In the genomic region with DNA sequence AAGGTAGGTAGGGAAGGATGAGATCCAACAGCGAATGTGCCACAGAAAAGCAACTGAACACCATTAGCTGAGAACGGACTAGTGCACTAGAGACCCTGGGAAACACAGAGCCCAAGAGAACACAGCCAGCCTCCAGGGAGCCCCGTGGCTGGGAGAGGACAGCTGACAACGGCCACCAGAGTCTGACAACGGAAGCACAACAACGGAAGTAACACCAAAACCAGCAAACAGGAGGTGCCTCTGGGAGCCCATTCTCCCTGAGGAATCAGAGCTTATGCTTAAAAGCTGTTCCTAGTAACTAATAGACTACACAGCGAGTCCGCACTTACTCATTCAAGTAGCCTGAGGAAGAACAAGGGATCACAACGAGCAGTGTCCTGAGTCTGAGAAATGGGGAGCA, we compare ENCODE assay signal across 25 mouse cellular contexts. TPM values are rescaled to one million over a fixed set of nuclear protein-coding genes. Genes with fewer than 3 reads are reported as not detected.
DNase-seq lines count a peak whose midpoint lies in the region; ATAC-seq and TF ChIP-seq lines count a peak whose summit lies in the region.
"Had no signal": no experiment of that assay in that cellular context is flagged by ENCODE, and none has a peak within 500 bp of the region (broad histone marks: within the 10 kb centered on the region; RNA-seq: fewer than 3 reads in every experiment).

No protein-coding gene starts in this region.

- TF ChIP-seq CTCF in testis, adult 2 months (IDR thresholded peaks at IDR 0.05; ENCODE audit: control insufficient read depth, insufficient read depth, insufficient replicate concordance, low read depth, low read length) = no peak

- H3K27ac ChIP-seq in heart, embryonic 12.5 days (ENCODE audit: poor library complexity, severe bottlenecking) = no peak overlapping the region
- H3K27ac ChIP-seq in testis, adult 2 months (ENCODE audit: control insufficient read depth, insufficient read depth, low read depth, low read length) = no peak overlapping the region; the same call in 1 of the 2 replicates
- H3K27ac ChIP-seq: hindbrain, postnatal 0 days; kidney, postnatal 0 days; limb, embryonic 12.5 days; liver, embryonic 14.5 days; neural tube, embryonic 15.5 days had no signal

- H3K4me3 ChIP-seq in heart, embryonic 12.5 days = no peak overlapping the region
- H3K4me3 ChIP-seq in testis, adult 2 months (ENCODE audit: control insufficient read depth, low read depth, low read length) = peak overlapping the region; percentile 82
- H3K4me3 ChIP-seq: limb, embryonic 12.5 days; myocyte; neural tube, embryonic 15.5 days had no signal

- H3K27me3 ChIP-seq in heart, embryonic 12.5 days (replicated peaks) = no peaks in the 10 kb centered on the region
- no peaks in the 10 kb centered on the region for H3K27me3 ChIP-seq in testis, adult 2 months (ENCODE audit: control insufficient read depth, insufficient read depth, low read length)
- H3K27me3 ChIP-seq: limb, embryonic 12.5 days; neural tube, embryonic 15.5 days had no signal

- ATAC-seq in heart, embryonic 12.5 days (ENCODE audit: insufficient number of reproducible peaks, low FRiP score) = no peak
- no peak for ATAC-seq in megakaryocyte, adult 5-6 weeks (ENCODE audit: poor library complexity, severe bottlenecking)
- ATAC-seq: hindbrain, postnatal 0 days had no signal

- TF ChIP-seq POLR2A in testis, adult 2 months (IDR thresholded peaks at IDR 0.05; ENCODE audit: control insufficient read depth, low read depth, low read length) = no peak

- no peak overlapping the region for H3K9ac ChIP-seq in heart, embryonic 12.5 days
- H3K9ac ChIP-seq: limb, embryonic 12.5 days; liver, embryonic 14.5 days; neural tube, embryonic 15.5 days had no signal

- H3K4me1 ChIP-seq in heart, embryonic 12.5 days (replicated peaks) = peaks cover 8% of the 10 kb centered on the region
- H3K4me1 ChIP-seq in testis, adult 2 months (ENCODE audit: control insufficient read depth, insufficient read depth, low read length) = peaks cover 2% of the 10 kb centered on the region; the same call in 1 of the 2 replicates
- H3K4me1 ChIP-seq: limb, embryonic 12.5 days had no signal

- intact Hi-C loops in heart, postnatal 25 days (cut with DNase I) = loop anchor here (5.0 to 10.0 kb wide), 3 partner anchors 107 to 364 kb away; partner anchors contain the start of gene Tsen15

- no peaks in the 10 kb centered on the region for H3K36me3 ChIP-seq in heart, embryonic 12.5 days
- no peaks in the 10 kb centered on the region for H3K36me3 ChIP-seq in testis, adult 2 months (ENCODE audit: control insufficient read depth, insufficient read depth, low read length)
- H3K36me3 ChIP-seq: limb, embryonic 12.5 days; neural tube, embryonic 15.5 days had no signal

- no peaks in the 10 kb centered on the region for H3K9me3 ChIP-seq in heart, embryonic 12.5 days (replicated peaks)
- H3K9me3 ChIP-seq: limb, embryonic 12.5 days; neural tube, embryonic 15.5 days had no signal

- WGBS in heart, embryonic 12.5 days = 65% methylated on average over 9 of the region's 9 CpGs

- H3K4me2 ChIP-seq in heart, embryonic 12.5 days = no peak overlapping the region
- H3K4me2 ChIP-seq: limb, embryonic 12.5 days; neural tube, embryonic 15.5 days had no signal

- peak; percentile 37 to 63 for DNase-seq in heart, adult 18-20 months
- DNase-seq in testis, postnatal 14 days (ENCODE audit: low spot score) = no peak
- DNase-seq in heart, postnatal 25 days (ENCODE audit: low spot score) = peak; percentile 17
- no peak for DNase-seq in frontal cortex, adult 2 months (ENCODE audit: extremely low spot score in 1 of 2, low spot score in 1 of 2)
- DNase-seq: adrenal gland, postnatal 36 days; cerebellum, adult 9-11 months; gastrocnemius, postnatal 14 days; kidney, adult 11 months; layer of hippocampus, adult 9-11 months; midbrain, embryonic 14.5 days; retina, postnatal 1 day; right cerebral cortex, postnatal 4 days; thymus, postnatal 4 days had no signal

RNA-seq across cellular contexts. Expression of gene Apobec4, which starts 1.1 kb away (rescaled TPM):
- total RNA-seq in heart, adult 18-20 months (2021) = not detected
- not detected in 2 replicates for polyA plus RNA-seq in heart, embryonic 12.5 days (2016; fragmentation: Nextera tagmentation; extraction: Ambion mirVana)
- polyA plus RNA-seq in testis, adult 2 months (2012; rRNA removed) = 51.5 and 62.1 TPM in 2 replicates
- not detected for total RNA-seq in heart, postnatal 25 days (2021)
- polyA plus RNA-seq in frontal cortex, adult 2 months (2012; rRNA removed) = not detected in 2 replicates
- total RNA-seq in megakaryocyte, adult 5-6 weeks (2015) = not detected in 2 replicates
- total RNA-seq in megakaryocyte, adult 5-6 weeks (2017) = not detected in 2 replicates
- total RNA-seq: adrenal gland, postnatal 36 days; ES-E14; gastrocnemius, postnatal 14 days; heart, postnatal 36 days; hindbrain, postnatal 0 days; megakaryocyte progenitor cell, adult 5-6 weeks had no signal
- polyA plus RNA-seq: hindbrain, postnatal 0 days; kidney, postnatal 0 days; limb, embryonic 12.5 days; liver, embryonic 14.5 days; midbrain, embryonic 14.5 days; myocyte had no signal

RNA-seq across cellular contexts. Expression of gene Rgl1, which starts 16.9 kb away (rescaled TPM):
- total RNA-seq in heart, adult 18-20 months (2021) = 10 to 100 TPM; 23.5 to 25.8 TPM
- polyA plus RNA-seq in heart, embryonic 12.5 days (2016; fragmentation: Nextera tagmentation; extraction: Ambion mirVana) = 66.1 and 73.5 TPM in 2 replicates
- polyA plus RNA-seq in testis, adult 2 months (2012; rRNA removed) = 49.2 and 55.2 TPM in 2 replicates
- total RNA-seq in heart, postnatal 25 days (2021) = 10 to 100 TPM; 37.0 to 38.2 TPM
- polyA plus RNA-seq in frontal cortex, adult 2 months (2012; rRNA removed) = 60.8 and 63.0 TPM in 2 replicates
- 1.7 and 3.0 TPM in 2 replicates for total RNA-seq in megakaryocyte, adult 5-6 weeks (2015)
- total RNA-seq in megakaryocyte, adult 5-6 weeks (2017) = 2.9 TPM in 2 replicates

RNA-seq across cellular contexts. Expression of gene Arpc5, which starts 17.1 kb away (rescaled TPM):
- 10 to 100 TPM; 26.2 to 29.7 TPM for total RNA-seq in heart, adult 18-20 months (2021)
- 245 and 249 TPM in 2 replicates for polyA plus RNA-seq in heart, embryonic 12.5 days (2016; fragmentation: Nextera tagmentation; extraction: Ambion mirVana)
- 16.2 and 19.3 TPM in 2 replicates for polyA plus RNA-seq in testis, adult 2 months (2012; rRNA removed)
- 10 to 100 TPM; 34.7 to 40.4 TPM for total RNA-seq in heart, postnatal 25 days (2021)
- polyA plus RNA-seq in frontal cortex, adult 2 months (2012; rRNA removed) = 93.2 and 107 TPM in 2 replicates
- 786 and 868 TPM in 2 replicates for total RNA-seq in megakaryocyte, adult 5-6 weeks (2015)
- 396 and 424 TPM in 2 replicates for total RNA-seq in megakaryocyte, adult 5-6 weeks (2017)

RNA-seq across cellular contexts. Expression of gene Ncf2, which starts 50.7 kb away (rescaled TPM):
- total RNA-seq in heart, adult 18-20 months (2021) = 1 to 10 TPM; 3.4 to 5.6 TPM
- polyA plus RNA-seq in heart, embryonic 12.5 days (2016; fragmentation: Nextera tagmentation; extraction: Ambion mirVana) = 3.4 and 4.4 TPM in 2 replicates
- 0.40 and 0.44 TPM in 2 replicates for polyA plus RNA-seq in testis, adult 2 months (2012; rRNA removed)
- total RNA-seq in heart, postnatal 25 days (2021) = 1 to 10 TPM; 2.9 to 3.7 TPM
- 4.8 and 6.6 TPM in 2 replicates for polyA plus RNA-seq in frontal cortex, adult 2 months (2012; rRNA removed)
- total RNA-seq in megakaryocyte, adult 5-6 weeks (2015) = 252 and 267 TPM in 2 replicates
- total RNA-seq in megakaryocyte, adult 5-6 weeks (2017) = 373 and 410 TPM in 2 replicates

Comparison
In these comparisons a context has a peak if more than half of its experiments do, and no peak if none do; other contexts are left out.
1. DNase-seq: peak in heart, adult 18-20 months (2 of 2) and heart, postnatal 25 days (single experiment); none in testis, postnatal 14 days (single experiment) and frontal cortex, adult 2 months (0 of 2).
2. RNA of gene Rgl1, which starts 16.9 kb away (total RNA-seq): 37.0 to 38.2 TPM in heart, postnatal 25 days and 23.5 to 25.8 TPM in heart, adult 18-20 months; 1.7 to 3.0 TPM in megakaryocyte, adult 5-6 weeks; every median in the first group is over 4 times any median in the second.
3. RNA of gene Arpc5, which starts 17.1 kb away (total RNA-seq): 396 to 868 TPM in megakaryocyte, adult 5-6 weeks; 34.7 to 40.4 TPM in heart, postnatal 25 days and 26.2 to 29.7 TPM in heart, adult 18-20 months; every median in the first group is over 4 times any median in the second.